Mouse (Mus musculus) Patski (cell line): ENCODE data around the gene Fastkd5. TPM values are rescaled to one million over a fixed set of nuclear protein-coding genes. Genes with fewer than 3 reads are reported as not detected.
A peak's percentile ranks its signal among the peaks of the same experiment; 100 is the strongest.
"Not testable (repeated sequence)": the region's sequence is repeated elsewhere in the genome, so short reads cannot be mapped to it uniquely, and the experiment has no call there.

Experiments
- ATAC-seq: fragments of 100-300 bp; one replicate; pipeline ENCODE4 v1.8.0; 2021
- CTCF ChIA-PET: fragments of 350-600 bp; sonication (Branson Sonifier 250); formaldehyde crosslinking; loops from one replicate; lab custom pipeline; 2022; ENCODE audit warnings: inconsistent platforms; lab: Charles Lee
- POLR2A ChIA-PET: fragments of 350-600 bp; sonication (Branson Sonifier 250); formaldehyde crosslinking; loops from one replicate; lab custom pipeline; 2022; ENCODE audit warnings: antibody characterized with exemption, inconsistent platforms; lab: Charles Lee
- DNase-seq: peaks from one replicate; pipeline ENCODE4 v3.0.0-alpha.2; 2011; ENCODE audit warnings: low read depth, low spot score
- H3K27me3 ChIP-seq: fragments of 371-371 bp; one replicate; pipeline ENCODE4 v1.5.1; 2021
- CTCF ChIP-seq: fragments of 100-300 bp; IDR thresholded peaks from one replicate; pipeline ENCODE4 v1.5.1; 2021
- in situ Hi-C: fragments of 300-500 bp; cut with MboI; formaldehyde crosslinking; loops from 3 replicates; pipeline ENCODE4 v1.11.1; 2018; ENCODE audit warnings: low pct_unique_long_range_greater_than_20kb, mixed read lengths
- polyA plus RNA-seq: library from polyadenylated mRNA; unstranded; gene quantifications from one replicate; pipeline ENCODE4 v1.2.3, GENCODE M21; 2021

Gene Fastkd5
- polyA plus RNA-seq, 1 experiment from 2014 or later: 8.1 TPM

DNA sequence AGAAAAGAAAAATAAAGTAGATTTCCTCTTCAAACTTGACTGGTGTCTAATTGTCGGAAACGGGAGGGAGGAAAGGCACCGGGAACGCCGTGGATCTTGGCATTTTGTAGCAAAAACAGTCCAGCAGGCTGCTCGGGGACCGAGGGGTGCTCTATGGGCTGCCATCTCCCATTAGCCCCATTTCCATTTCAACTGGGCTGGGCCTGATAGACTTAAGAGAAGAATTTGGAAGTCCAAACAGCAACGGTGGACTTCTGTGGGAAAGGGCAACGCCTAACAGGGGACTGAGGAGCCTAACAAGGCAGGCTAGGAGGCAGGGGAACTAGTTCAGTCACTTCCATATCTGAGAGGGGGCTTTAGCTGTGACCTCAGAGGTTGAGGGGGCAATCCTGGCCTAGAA is 52.8 kb downstream of the Fastkd5 start:
- no peaks in the 10 kb centered on the region for H3K27me3 ChIP-seq
- ChIA-PET POLR2A (no interaction called here), CTCF (no interaction called here)
- in situ Hi-C loops: no loop called here
- ATAC-seq: no peak
- no peak for TF ChIP-seq CTCF
- no peak for DNase-seq

GRCm38 (mm10) chr2:130576564-130576963 is 53.3 kb downstream of the Fastkd5 start:
- POLR2A ChIA-PET: interaction anchor here (0.6 kb wide), 1 partner anchor 20 kb away, joined by 3 read pairs; no protein-coding TSS in a partner anchor
- in situ Hi-C loops, H3K27me3 ChIP-seq, ATAC-seq, CTCF ChIA-PET, DNase-seq: not testable (repeated sequence)

GRCm38 (mm10) chr2:130575873-130576272 is 54.0 kb downstream of the Fastkd5 start, which contains the start of gene Oxt:
Gene Oxt (plus strand): TSS chr2:130576173.
- CTCF ChIA-PET: no interaction called here
- in situ Hi-C loops: no loop called here
- ATAC-seq: no peak

GRCm38 (mm10) chr2:130574960-130575359 is 54.9 kb downstream of the Fastkd5 start:
- POLR2A ChIA-PET: no interaction called here
- no peak for TF ChIP-seq CTCF
- in situ Hi-C loops: no loop called here
- no peak for DNase-seq
- no peaks in the 10 kb centered on the region for H3K27me3 ChIP-seq
- no peak for ATAC-seq
- CTCF ChIA-PET: no interaction called here

More at GRCm38 (mm10) chr2:130575873-130576272, 54.0 kb downstream of the Fastkd5 start, which contains the start of gene Oxt:
- no peak for DNase-seq
- POLR2A ChIA-PET: no interaction called here
- no peaks in the 10 kb centered on the region for H3K27me3 ChIP-seq
- no peak for TF ChIP-seq CTCF

DNA sequence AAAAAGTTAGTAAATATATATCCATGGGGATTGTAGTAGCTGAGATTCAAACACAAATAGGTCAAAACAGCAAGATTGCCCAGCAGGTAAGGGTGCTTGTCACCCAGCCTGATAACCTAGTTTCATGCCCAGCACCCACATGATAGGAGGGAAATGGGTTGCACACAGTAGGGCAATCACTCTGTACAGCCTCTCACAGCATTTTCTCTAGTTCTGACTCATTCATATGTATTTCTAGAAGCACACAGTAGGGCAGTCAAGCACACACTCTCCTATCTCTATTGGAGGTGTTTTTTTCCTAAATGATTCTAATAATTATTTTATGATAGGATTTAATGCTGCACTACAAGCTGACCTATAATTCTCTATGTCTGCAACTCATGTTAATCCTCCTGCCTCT is 59.9 kb downstream of the Fastkd5 start:
- in situ Hi-C loops: no loop called here
- no peak for ATAC-seq
- POLR2A ChIA-PET: no interaction called here
- TF ChIP-seq CTCF: no peak
- no peaks in the 10 kb centered on the region for H3K27me3 ChIP-seq
- DNase-seq: no peak
- CTCF ChIA-PET: no interaction called here

- ChIA-PET POLR2A (no interaction called here), CTCF (no interaction called here)
- no peaks in the 10 kb centered on the region for H3K27me3 ChIP-seq
- no peak for TF ChIP-seq CTCF
- DNase-seq (no peak), ATAC-seq (no peak)
- in situ Hi-C loops: no loop called here
These were observed 60.9 kb downstream of the Fastkd5 start for GRCm38 (mm10) chr2:130568921-130569320.

DNA sequence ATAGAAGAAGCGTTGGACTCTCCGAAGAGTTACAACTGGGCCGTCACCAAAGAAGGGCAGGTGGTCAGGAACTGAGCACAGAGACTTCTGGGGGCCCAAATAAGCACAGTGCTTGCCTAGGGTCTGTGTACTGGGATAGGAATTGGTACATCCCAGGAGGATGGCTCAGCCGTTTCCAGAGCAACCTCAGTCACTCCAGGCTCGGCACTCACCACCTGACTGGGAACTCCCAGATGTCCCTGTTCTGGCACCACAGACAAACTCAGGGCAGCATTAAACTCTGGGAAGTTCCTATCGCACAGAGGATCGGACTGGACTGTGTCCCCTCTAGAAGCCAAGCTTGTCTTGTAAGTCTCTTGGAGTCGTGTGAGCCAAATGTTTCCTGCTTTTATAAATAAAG is 64.8 kb downstream of the Fastkd5 start:
- no peak for ATAC-seq
- ChIA-PET CTCF (interaction anchor here (1.8 kb wide), 1 partner anchor 115 kb away, joined by 3 read pairs; no protein-coding TSS in a partner anchor), POLR2A (interaction anchor here (0.8 kb wide), 1 partner anchor 26 kb away, joined by 4 read pairs; no protein-coding TSS in a partner anchor)
- H3K27me3 ChIP-seq: no peaks in the 10 kb centered on the region
- no peak for DNase-seq
- no peak for TF ChIP-seq CTCF
- in situ Hi-C loops: no loop called here

DNA sequence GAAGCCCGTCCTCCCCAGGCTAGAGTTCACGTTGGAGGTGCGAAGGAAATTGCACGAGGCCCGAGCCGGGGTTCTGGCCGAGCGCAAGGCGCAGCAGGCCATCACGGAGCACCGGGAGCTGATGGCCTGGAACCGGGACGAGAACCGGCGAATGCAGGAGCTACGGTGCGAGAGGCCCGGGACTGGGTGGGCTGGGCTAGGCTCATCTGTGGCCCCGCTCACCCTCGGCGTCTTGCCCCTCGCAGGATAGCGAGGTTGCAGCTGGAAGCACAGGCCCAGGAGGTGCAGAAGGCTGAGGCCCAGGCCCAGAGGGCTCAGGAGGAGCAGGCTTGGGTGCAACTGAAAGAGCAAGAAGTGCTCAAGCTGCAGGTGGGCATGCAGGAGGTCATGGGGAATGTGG is 65.8 kb downstream of the Fastkd5 start:
- in situ Hi-C loops: no loop called here
- no peaks in the 10 kb centered on the region for H3K27me3 ChIP-seq
- POLR2A ChIA-PET: interaction anchor here (0.8 kb wide), 1 partner anchor 27 kb away, joined by 4 read pairs; no protein-coding TSS in a partner anchor
- CTCF ChIA-PET: interaction anchor here (1.0 to 1.8 kb wide), 5 partner anchors 23 to 204 kb away, joined by 3 to 5 read pairs (median 3); no protein-coding TSS in a partner anchor
- ATAC-seq: peak; percentile 11
- DNase-seq: no peak
- no peak for TF ChIP-seq CTCF

Other genes with a start within 250 kb of the Fastkd5 start
- 0.82 TPM for gene Cpxm1, start 232.5 kb downstream of the Fastkd5 start, polyA plus RNA-seq
- 0.06 TPM for gene Gm28372, start 224.8 kb downstream of the Fastkd5 start, polyA plus RNA-seq
- not detected for gene 1700020A23Rik, start 224.8 kb downstream of the Fastkd5 start, polyA plus RNA-seq
- not detected for gene Tmem239, start 223.5 kb downstream of the Fastkd5 start, polyA plus RNA-seq
- 67.1 TPM for gene Vps16, start 205.7 kb downstream of the Fastkd5 start, polyA plus RNA-seq
- gene Pced1a, start 205.3 kb downstream of the Fastkd5 start, polyA plus RNA-seq: 29.9 TPM
- gene Ptpra, start 179.7 kb downstream of the Fastkd5 start, polyA plus RNA-seq: 90.4 TPM
- 73.1 TPM for gene Mrps26, start 66.3 kb downstream of the Fastkd5 start, polyA plus RNA-seq
- gene Oxt, start 53.9 kb downstream of the Fastkd5 start, polyA plus RNA-seq: not detected
- not detected for gene Avp, start 47.5 kb downstream of the Fastkd5 start, polyA plus RNA-seq
- 8.9 TPM for gene Ubox5, start within 50 bp of the Fastkd5 start, polyA plus RNA-seq
- 14.6 TPM for gene Lzts3, start 12.8 kb upstream of the Fastkd5 start, polyA plus RNA-seq
- 138 TPM for gene Ddrgk1, start 34.6 kb upstream of the Fastkd5 start, polyA plus RNA-seq
- 59.1 TPM for gene Itpa, start 37.6 kb upstream of the Fastkd5 start, polyA plus RNA-seq
- 15.2 TPM for gene Slc4a11, start 67.5 kb upstream of the Fastkd5 start, polyA plus RNA-seq